Mouse (Mus musculus) monocyte, adult 5-6 weeks (primary cell): ENCODE results near the gene Ctrb1. TPM values are rescaled to one million over a fixed set of nuclear protein-coding genes. Genes with fewer than 3 reads are reported as not detected.

Experiments used
- ATAC-seq: fragments of 153-309, 156-312 bp; replicated peaks from 2 replicates; pipeline ENCODE4 v1.8.0; 2017; ENCODE audit warnings: mild to moderate bottlenecking; ENCODE audit not compliant: low TSS enrichment, insufficient number of reproducible peaks, severe bottlenecking, poor library complexity, low FRiP score
- total RNA-seq: library from RNA; stranded (forward); fragments of 200-1000, 200-491, 200-594 nt; gene quantifications from 3 replicates; pipeline ENCODE4 v1.2.3, GENCODE M21; 2017

Ctrb1 gene
- total RNA-seq, 1 experiment from 2014 or later, result not detected

DNA sequence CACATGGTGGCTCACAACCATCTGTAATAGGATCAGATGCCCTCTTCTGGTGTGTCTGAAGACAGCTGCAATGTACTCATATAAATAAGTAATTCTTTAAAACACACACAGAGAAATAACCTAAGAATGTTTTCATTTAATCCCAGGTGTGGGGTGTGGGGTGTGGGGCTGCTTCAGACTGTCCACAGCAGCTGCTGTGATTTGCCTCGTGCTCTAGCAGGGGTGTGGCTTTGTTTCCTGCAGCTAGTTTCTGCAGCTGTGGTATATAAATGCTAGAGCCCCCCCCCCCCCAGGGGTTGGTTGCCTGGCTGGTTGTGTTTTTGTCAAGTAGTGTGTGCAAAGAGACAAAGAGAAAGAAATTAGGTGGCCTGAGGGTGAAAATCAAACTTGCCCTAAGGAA is 8.2 kb upstream of the Ctrb1 start:
- no peak for ATAC-seq

DNA sequence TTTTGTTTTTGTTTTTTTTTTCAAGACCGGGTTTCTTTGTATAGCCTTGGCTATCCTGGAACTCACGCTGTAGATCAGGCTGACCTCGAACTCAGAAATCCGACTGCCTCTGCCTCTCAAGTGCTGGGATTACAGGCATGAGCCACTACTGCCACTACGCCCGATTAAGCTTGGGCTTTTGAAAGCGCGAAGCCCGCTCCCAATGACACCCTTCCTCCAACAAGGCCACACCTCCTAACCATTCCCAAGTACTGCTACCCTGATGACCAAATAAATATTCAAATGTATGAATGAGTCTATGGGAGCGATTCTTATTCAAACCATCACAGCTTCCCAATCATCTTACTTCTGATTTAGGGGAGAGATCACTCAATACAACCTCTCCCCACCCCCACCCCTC is 6.8 kb upstream of the Ctrb1 start:
- no peak for ATAC-seq

- ATAC-seq, result no peak
These were observed 4.6 kb upstream of the Ctrb1 start for GRCm38 (mm10) chr8:111695441-111695840.

GRCm38 (mm10) chr8:111693261-111693741 is 2.5 kb upstream of the Ctrb1 start:
- no peak for ATAC-seq

DNA sequence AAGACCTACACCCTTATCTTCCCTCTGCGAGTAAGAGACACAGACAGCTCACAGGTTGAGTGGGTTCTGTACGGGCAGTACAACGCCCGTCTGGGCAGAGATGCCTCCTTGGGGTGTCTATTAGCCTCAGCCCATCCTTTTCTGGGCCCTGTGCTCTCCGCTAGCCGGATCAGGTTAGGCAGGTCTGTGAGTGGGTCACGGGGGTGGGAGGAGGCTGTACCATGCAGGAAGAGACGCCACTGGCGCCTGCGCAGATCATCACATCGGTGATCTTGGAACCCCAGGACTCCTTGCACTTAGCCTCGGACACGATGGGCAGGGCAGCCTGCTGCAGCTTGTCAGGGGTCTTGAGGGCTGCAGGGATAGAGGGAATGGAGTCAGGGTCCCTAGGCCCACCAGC is 3.9 kb downstream of the Ctrb1 start:
- ATAC-seq, result no peak

GRCm38 (mm10) chr8:111682521-111682920 is 8.3 kb downstream of the Ctrb1 start:
- ATAC-seq, result no peak

DNA sequence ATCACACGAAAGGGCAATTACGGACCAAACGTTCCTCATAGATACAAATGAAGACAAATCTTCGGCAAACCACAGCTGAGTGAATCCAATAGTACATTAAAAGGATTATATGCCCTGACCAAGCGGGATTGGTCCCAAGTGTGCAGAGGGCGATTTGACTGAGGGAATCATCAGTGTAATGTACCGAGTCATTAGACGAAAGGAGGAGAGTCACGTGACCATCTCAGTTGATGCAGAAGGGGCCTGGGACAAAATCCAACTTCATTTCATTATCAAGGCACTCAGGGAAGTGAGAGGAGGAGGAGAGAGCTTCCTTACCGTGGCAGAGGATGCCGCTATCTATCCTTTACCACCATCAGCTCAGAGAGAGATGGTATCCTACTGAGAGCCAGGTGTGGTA is 9.7 kb downstream of the Ctrb1 start:
- no peak for ATAC-seq

GRCm38 (mm10) chr8:111680423-111681028 is 10.3 kb downstream of the Ctrb1 start:
- ATAC-seq, result no peak

DNA sequence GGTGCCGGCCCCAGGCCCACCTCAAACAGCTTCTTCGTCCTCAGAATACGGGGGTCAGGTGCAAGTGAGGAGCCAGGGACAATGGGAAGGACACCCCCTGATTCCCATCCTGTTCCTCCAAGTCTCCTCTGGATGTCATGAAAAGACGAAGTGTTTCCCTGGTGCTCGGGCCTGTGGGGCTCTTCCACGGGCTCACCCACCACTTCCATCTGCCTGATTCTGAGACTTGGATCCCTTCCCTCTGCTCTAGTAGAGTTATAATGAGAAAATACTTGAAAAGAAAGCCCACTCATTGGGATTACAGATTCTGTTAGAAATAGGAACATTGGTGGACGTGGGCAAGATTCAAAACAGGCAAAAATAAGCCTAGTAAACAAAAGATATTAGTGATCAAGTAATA is 12.0 kb downstream of the Ctrb1 start:
- no peak for ATAC-seq

DNA sequence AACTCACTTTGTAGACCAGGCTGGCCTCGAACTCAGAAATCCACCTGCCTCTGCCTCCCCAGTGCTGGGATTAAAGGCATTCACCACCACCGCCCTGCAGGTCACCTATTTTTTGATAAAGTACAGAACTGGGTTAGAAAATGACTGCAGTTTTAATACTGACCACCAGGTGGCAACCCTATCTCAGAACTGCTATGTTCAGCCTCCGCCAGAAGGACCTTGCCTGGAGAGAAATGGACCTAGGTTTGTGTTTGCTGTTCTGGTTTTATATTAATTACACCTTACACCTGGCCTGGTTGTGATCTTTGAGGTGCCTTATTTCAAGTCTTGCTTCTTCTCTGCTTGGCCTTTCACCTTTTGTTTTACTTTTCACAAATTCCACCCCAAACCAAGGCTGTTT is 12.7 kb downstream of the Ctrb1 start:
- peak; percentile 60 for ATAC-seq

GRCm38 (mm10) chr8:111676237-111676636 is 14.6 kb downstream of the Ctrb1 start:
- 0 out of 2 replicates have a peak, but pooled peaks have one; percentile 4 for ATAC-seq

GRCm38 (mm10) chr8:111666751-111667150 is 24.1 kb downstream of the Ctrb1 start:
- no peak for ATAC-seq

DNA sequence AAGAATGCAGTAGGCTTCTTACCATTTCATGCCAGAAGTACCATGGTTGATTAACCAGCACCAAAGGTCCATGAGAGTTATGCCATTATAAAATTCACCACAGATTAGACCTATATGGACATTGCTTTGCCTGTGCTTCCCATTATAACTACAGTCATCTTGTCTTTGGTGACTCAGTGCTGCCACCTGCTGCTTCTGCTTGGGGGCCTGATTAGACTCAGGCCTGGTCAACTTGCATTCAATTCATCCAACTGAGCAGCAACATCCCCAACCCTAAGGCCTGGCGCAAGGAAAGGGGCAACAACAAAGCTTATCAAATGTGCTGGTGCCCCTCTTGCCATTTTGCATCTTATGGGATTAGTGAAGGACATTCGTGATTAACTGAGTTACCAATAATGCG is 28.3 kb downstream of the Ctrb1 start:
- peak; percentile 67 for ATAC-seq

GRCm38 (mm10) chr8:111658819-111659423 is 31.9 kb downstream of the Ctrb1 start:
- no peak; the same call in 1 of the 2 replicates for ATAC-seq

- no peak for ATAC-seq
These were observed 33.4 kb downstream of the Ctrb1 start for GRCm38 (mm10) chr8:111657312-111657854.

GRCm38 (mm10) chr8:111653524-111653923 is 37.3 kb downstream of the Ctrb1 start:
- ATAC-seq, result no peak

- ATAC-seq, result no peak
These were observed 40.2 kb downstream of the Ctrb1 start for GRCm38 (mm10) chr8:111650651-111651050.

DNA sequence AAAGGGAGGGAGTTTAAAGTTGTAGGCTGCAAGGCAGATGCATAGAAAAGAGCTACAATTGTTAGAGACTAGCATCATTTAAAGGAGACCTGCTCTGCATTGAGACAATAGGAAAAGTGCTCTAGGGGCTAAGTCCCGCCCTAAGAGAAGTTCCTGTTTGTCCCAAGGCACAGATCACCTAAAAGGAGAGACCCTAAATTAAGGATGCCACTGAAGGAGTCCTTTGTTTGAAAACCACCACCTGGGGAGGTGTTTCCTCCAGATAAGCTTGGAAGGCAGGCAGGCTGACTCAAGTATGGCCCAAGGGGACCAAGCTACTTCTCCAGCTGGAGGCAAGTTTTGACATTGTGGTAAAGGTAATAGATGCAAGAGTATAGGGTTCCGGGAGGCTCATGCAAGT is 42.0 kb downstream of the Ctrb1 start:
- ATAC-seq, result no peak

DNA sequence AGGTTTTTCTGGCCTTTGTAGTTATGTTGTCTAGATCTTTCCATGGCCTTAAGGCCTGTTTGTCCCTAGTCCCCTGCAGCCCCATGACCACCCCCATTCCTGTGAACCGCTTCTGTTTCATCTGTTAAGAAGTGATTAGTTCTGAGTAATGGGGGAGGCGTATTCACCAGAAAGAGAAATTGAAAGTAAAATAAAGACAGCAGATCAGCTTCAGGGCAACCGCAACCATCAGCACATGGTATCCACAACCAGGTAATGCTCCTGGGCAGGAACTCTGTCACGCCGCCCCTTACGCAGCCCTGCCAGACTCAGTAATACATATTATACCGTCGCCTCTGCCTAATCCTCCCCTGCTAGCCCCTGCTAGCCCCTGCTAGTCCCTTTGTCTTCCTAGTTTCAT is 45.1 kb downstream of the Ctrb1 start:
- no peak for ATAC-seq
